Mouse (Mus musculus) megakaryocyte, embryonic 14.5 days (primary cell): Measurements from ENCODE around the gene Zfp607a.

Experiments used
- FLI1 ChIP-seq: IDR thresholded peaks from 2 replicates; pipeline ENCODE4 v1.6.1; 2012; ENCODE audit warnings: low read length, inconsistent platforms, mixed read lengths
- GATA1 ChIP-seq: IDR thresholded peaks from 3 replicates; pipeline ENCODE4 v1.6.1; 2012; ENCODE audit warnings: mixed read lengths, low read length, inconsistent platforms, borderline replicate concordance

DNA sequence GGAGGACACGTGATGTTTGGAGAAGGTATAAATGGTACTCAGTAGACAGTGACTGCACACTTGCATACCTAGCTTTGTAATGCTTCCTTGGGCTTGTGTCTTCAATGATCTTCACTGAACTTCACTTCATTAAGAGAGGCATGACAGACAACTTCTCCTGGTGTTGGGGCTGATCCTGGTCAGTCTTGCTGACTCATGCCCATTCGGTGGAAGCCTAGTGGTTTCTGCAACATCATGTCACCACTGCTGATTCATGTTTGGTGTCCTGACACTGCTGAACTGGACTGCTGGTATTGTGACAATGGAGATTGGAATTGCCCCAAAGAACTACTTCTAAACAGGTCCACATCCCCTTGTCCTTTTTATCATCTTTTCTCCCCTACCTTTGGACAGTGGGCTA is 23.2 kb upstream of the Zfp607a start:
- no peak for TF ChIP-seq FLI1
- TF ChIP-seq GATA1: no peak
